Mouse (Mus musculus) G1E (cell line): ENCODE results near the gene Lyrm7.

ENCODE experiments used
- CTCF ChIP-seq: IDR thresholded peaks from 2 replicates; pipeline ENCODE4 v1.5.1; 2012; ENCODE audit warnings: low read depth, low read length, inconsistent platforms, mixed read lengths
- GATA1 ChIP-seq: IDR thresholded peaks from 2 replicates; pipeline ENCODE4 v1.6.1; 2012; ENCODE audit warnings: borderline replicate concordance, low read length, inconsistent platforms, mixed read lengths
- POLR2AphosphoS5 ChIP-seq: IDR thresholded peaks from 2 replicates; pipeline ENCODE4 v1.6.1; 2012; ENCODE audit warnings: low read depth, low read length, inconsistent platforms; ENCODE audit not compliant: insufficient replicate concordance
- TAL1 ChIP-seq: conservative IDR thresholded peaks from 2 replicates; pipeline ENCODE4 v1.6.1; 2012; ENCODE audit warnings: low read depth, low read length, inconsistent platforms, mixed read lengths

- no peak for TF ChIP-seq CTCF
- TF ChIP-seq GATA1, result no peak
- TF ChIP-seq TAL1, result no peak
- no peak for TF ChIP-seq POLR2AphosphoS5
Observed at GRCm38 (mm10) chr11:54833833-54834232, 26.9 kb downstream of the Lyrm7 start.
